Mouse (Mus musculus) neural tube, embryonic 15.5 days (tissue): Measurements from ENCODE around the gene Abl1. TPM values are rescaled to one million over a fixed set of nuclear protein-coding genes. Genes with fewer than 3 reads are reported as not detected.

Experiments used
- ATAC-seq: fragments of 200-750 bp; cut with Nextera tagmentation; 2 replicates; pipeline ENCODE4 v1.8.0; 2017; ENCODE audit warnings: mild to moderate bottlenecking, moderate TSS enrichment, moderate library complexity; ENCODE audit not compliant: low FRiP score
- H3K27ac ChIP-seq: fragments of 300-500 bp; sonication (generic); replicated peaks from 2 replicates; pipeline ENCODE4 v1.5.1; 2015; ENCODE audit warnings: mild to moderate bottlenecking, inconsistent platforms
- H3K27me3 ChIP-seq: fragments of 300-500 bp; sonication (generic); replicated peaks from 2 replicates; pipeline ENCODE4 v1.6.1; 2015; ENCODE audit warnings: inconsistent platforms
- H3K36me3 ChIP-seq: fragments of 300-500 bp; sonication (generic); 2 replicates; pipeline ENCODE4 v1.6.1; 2015; ENCODE audit warnings: inconsistent platforms
- H3K4me1 ChIP-seq: fragments of 300-500 bp; sonication (generic); 2 replicates; pipeline ENCODE4 v1.6.1; 2015; ENCODE audit warnings: inconsistent platforms
- H3K4me2 ChIP-seq: fragments of 300-500 bp; sonication (generic); 2 replicates; pipeline ENCODE4 v1.6.1; 2015; ENCODE audit warnings: inconsistent platforms, mild to moderate bottlenecking, moderate library complexity
- H3K4me3 ChIP-seq: fragments of 300-500 bp; sonication (generic); replicated peaks from 2 replicates; pipeline ENCODE4 v1.5.1; 2015; ENCODE audit warnings: mild to moderate bottlenecking, inconsistent platforms
- H3K9ac ChIP-seq: fragments of 300-500 bp; sonication (generic); replicated peaks from 2 replicates; pipeline ENCODE4 v1.6.1; 2015; ENCODE audit warnings: mild to moderate bottlenecking, inconsistent platforms
- H3K9me3 ChIP-seq: fragments of 300-500 bp; sonication (generic); replicated peaks from 2 replicates; pipeline ENCODE4 v1.6.1; 2016; ENCODE audit warnings: inconsistent platforms
- WGBS: fragments of 180-500 bp; shearing (Covaris S2); methylation state at CpG from one replicate; pipeline ENCODE4 v1.1.7; 2015; ENCODE audit warnings: mixed read lengths; 5-methylcytosine and 5-hydroxymethylcytosine counted together
- polyA plus RNA-seq: library from polyadenylated mRNA; unstranded; fragments of >200 nt; fragmentation: Nextera tagmentation; extraction: Ambion mirVana; gene quantifications from 2 replicates; pipeline ENCODE4 v1.2.1, GENCODE M21; 2015

The Abl1 gene
- polyA plus RNA-seq, 1 experiment from 2014 or later = 13.3 TPM

DNA sequence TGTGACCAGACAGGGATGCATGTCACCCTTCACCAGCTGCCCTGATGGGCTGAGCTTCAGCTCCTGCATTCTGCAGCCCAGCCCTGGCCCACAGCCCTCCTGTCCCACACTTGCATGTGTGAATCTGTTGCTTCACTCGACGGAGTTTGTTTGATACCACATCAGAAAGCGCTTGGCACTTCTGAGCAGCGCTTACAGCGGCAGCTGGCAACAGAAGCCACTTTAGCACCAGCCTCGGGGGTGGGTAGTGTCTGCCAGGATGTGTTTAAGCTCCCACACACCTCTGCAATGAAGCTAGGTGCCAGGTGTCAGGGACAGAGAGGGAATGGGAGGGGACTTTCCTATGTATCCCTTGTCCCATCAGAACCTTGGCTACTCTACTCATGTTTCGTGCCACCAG lies 126.5 kb downstream of the Abl1 start:
- 76% methylated on average over 7 of the region's 7 CpGs for WGBS
- Histone ChIP-seq H3K27ac (no peak overlapping the region), H3K4me1 (peaks cover 10% of the 10 kb centered on the region), H3K4me2 (no peak overlapping the region), H3K36me3 (no peaks in the 10 kb centered on the region), H3K4me3 (no peak overlapping the region), H3K27me3 (no peaks in the 10 kb centered on the region; the same call in 1 of the 2 replicates), H3K9me3 (no peaks in the 10 kb centered on the region), H3K9ac (no peak overlapping the region)
- ATAC-seq = no peak

DNA sequence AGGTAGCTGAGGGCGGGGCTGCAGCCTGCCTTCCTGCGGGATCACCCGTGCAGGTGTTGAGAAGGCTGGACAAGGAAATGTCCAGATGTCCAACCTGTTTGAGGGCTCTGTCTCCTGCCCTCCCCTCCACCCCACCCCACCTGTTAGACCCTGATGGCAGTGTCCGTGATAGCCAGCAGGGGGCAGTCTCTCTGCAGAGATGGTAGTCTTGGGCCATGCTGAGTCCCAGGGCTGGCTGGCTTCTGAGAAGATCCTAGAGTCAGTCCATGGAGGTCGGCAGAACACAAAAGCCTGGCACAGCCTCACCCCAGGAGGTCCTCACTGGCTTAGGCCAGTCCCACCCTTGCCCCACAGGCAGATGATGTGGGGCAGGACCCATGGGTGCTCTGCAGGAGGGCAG lies 127.2 kb downstream of the Abl1 start:
- Histone ChIP-seq H3K9me3 (no peaks in the 10 kb centered on the region), H3K27ac (no peak overlapping the region), H3K36me3 (no peaks in the 10 kb centered on the region), H3K4me2 (no peak overlapping the region), H3K4me3 (no peak overlapping the region), H3K9ac (no peak overlapping the region), H3K27me3 (no peaks in the 10 kb centered on the region; the same call in 1 of the 2 replicates), H3K4me1 (peaks cover 3% of the 10 kb centered on the region)
- 31% methylated on average over 5 of the region's 5 CpGs for WGBS
- ATAC-seq = no peak

DNA sequence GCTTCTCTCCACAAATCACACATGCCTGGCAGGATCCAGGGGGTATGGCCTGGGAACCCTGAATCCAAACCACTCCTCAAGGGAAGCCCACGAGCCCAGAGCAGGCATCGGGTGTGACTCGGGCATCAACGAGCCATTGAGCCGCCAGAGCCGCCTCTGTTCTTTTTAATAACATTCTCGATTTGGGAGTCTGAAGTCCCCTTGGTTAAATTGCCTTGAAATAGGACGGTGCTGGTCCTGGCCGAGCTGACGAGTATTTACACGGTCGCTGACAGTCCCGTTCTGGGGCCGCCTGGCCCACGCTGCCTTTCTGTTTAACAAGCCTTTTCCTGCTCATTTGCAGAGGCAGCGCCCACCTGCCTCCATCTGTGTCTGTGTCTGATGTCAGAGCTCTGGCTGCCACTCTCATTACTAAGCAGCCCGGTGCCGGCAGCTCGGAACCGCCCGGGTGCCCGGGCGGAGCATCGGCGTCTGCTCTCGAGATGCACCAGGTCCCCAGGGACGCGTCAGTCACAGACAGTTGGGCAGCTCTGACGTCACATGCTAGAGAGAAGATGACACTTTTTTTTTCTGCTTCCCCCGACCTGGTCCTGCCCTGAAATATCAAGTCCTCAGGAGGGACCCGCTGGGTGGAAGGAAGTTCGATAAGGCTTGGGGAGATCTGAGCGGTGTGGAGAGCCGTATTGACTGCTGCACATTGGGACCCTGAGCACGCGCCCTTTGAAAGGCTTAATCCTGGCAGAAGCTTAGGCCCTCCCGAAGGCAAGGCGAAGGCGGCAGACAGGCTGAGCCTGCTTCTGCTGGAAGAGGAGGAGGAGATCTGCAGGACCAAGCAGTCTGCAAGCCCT lies 134.6 kb downstream of the Abl1 start:
- Histone ChIP-seq H3K4me1 (peaks cover 42% of the 10 kb centered on the region), H3K9me3 (no peaks in the 10 kb centered on the region), H3K9ac (peak overlapping the region; percentile 2; the same call in 1 of the 2 replicates), H3K4me3 (peak overlapping the region; percentile 24), H3K27me3 (no peaks in the 10 kb centered on the region), H3K36me3 (no peaks in the 10 kb centered on the region), H3K27ac (peak overlapping the region; percentile 10; the same call in 1 of the 2 replicates), H3K4me2 (peak overlapping the region; percentile 52)
- 9% methylated on average over 39 of the region's 39 CpGs for WGBS
- ATAC-seq = peak; percentile 60

DNA sequence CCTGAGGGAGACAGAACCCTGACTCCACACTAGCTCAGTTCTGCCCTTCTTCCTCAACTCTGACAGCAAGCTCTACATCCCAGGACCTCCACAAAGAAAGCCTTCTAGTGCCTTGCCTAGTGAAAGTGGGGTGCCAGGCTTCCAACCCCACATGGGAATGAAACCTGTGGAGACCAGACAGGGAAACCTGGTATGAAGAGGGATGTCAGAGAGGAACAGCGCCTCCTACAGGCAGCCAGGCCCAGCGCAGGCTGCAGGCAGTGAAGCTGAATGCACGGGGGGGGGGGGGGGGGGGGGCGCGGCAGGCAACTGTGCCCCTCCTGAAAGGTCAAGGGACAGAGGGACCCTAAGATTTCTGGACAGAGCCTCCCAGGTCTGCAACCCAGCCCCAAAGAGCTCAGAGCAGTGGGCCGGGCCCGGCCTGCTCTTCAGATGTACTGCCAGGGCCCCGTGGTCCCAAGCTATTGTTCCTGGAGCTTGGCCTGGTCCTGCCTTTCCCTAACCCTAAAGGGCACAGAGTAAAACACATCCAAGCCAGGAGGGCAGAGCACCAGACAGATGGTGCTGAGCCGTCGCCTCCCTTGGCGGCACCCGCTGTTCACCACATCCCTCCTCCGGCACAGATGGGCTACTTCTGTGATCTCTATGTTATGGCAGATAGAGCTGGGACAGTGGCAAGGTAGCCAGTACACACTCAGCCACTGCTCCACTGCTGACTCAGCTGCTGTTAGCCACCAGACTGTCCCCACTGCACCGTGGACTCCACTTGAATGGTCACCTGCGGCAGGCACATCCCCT lies 136.0 kb downstream of the Abl1 start:
- Histone ChIP-seq H3K9me3 (no peaks in the 10 kb centered on the region), H3K9ac (no peak overlapping the region), H3K27ac (no peak overlapping the region), H3K4me2 (no peak overlapping the region), H3K27me3 (no peaks in the 10 kb centered on the region), H3K4me1 (peaks cover 56% of the 10 kb centered on the region), H3K4me3 (no peak overlapping the region), H3K36me3 (no peaks in the 10 kb centered on the region)
- ATAC-seq = no peak
- 60% methylated on average over 13 of the region's 15 CpGs for WGBS

DNA sequence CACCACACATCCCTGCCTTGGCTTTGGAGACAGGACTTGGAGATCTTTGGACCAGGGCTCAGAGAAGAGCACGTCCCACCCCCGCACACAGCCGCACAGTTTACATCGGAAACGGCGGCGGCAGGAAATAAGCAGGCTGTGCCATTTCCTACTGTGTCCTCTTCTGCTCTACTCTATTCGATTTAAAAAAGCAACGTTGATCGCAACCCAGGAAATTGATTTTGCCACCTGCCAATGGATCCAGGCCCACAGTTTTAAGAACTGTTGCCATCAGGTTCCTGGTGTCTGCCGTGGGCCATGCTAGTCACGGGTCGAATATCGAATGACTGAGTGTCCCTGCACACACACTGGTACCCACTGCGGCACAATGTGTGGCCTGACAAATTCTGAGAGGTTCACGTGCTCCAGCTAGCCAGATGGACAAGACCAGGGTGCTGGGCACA lies 137.3 kb downstream of the Abl1 start:
- H3K9me3 ChIP-seq = no peaks in the 10 kb centered on the region
- H3K4me3 ChIP-seq = no peak overlapping the region
- H3K36me3 ChIP-seq = no peaks in the 10 kb centered on the region
- no peak for ATAC-seq
- no peak overlapping the region for H3K27ac ChIP-seq
- WGBS = 75% methylated on average over 16 of the region's 16 CpGs
- H3K9ac ChIP-seq = no peak overlapping the region
- H3K4me1 ChIP-seq = peaks cover 64% of the 10 kb centered on the region
- no peaks in the 10 kb centered on the region for H3K27me3 ChIP-seq
- no peak overlapping the region for H3K4me2 ChIP-seq

DNA sequence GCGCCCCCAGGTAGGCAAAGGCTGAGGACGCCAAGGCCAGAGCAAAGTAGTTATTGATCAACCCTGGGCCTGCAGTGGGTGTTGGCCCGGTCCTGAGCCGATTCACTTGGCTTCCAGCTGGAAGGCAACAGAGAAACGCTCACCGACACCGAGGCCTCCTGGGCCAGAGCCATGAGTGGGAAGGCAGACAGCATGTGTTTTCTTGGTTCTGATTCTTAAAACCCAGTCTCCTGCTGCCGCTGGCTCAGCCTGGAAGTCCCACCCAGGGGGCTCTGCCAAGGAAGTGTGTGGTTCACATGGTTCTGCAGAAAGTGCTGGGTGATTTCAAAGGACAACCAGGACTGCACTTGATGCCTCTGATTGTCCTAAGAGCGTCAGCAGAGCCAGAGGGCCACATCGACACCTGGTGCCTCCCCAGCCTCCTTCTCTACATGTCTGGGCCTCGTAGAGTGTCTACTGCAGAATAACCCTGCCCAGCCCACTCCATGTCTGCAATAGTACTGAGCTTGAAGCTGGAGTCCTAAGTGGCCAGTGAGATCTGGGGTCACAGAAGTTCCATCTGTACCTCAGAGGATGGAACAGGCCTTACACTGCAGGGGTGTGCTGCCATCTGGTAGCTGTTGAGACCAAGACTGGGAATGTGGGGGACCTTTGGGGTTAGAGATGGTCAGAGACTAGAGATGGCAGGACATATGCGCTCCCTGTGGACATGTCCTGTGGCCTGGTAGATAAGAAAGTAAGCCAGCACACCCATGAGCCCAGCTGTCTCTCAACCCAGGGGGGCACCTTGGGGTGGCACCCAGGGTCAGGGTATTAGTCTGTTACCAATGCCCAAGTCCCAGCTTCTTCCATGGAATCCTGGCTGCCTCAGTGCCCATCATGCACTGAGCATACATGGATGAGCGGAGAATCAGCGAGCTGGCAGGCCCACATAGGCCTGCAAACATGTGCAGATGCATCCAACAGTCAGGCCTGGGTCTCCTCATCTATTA lies 138.2 kb downstream of the Abl1 start:
- H3K9me3 ChIP-seq = no peaks in the 10 kb centered on the region
- 88% methylated on average over 14 of the region's 14 CpGs for WGBS
- H3K4me1 ChIP-seq = peaks cover 64% of the 10 kb centered on the region
- H3K36me3 ChIP-seq = no peaks in the 10 kb centered on the region
- no peak overlapping the region for H3K4me3 ChIP-seq
- H3K27ac ChIP-seq = no peak overlapping the region
- ATAC-seq = no peak
- H3K9ac ChIP-seq = no peak overlapping the region
- H3K27me3 ChIP-seq = no peaks in the 10 kb centered on the region
- H3K4me2 ChIP-seq = no peak overlapping the region

DNA sequence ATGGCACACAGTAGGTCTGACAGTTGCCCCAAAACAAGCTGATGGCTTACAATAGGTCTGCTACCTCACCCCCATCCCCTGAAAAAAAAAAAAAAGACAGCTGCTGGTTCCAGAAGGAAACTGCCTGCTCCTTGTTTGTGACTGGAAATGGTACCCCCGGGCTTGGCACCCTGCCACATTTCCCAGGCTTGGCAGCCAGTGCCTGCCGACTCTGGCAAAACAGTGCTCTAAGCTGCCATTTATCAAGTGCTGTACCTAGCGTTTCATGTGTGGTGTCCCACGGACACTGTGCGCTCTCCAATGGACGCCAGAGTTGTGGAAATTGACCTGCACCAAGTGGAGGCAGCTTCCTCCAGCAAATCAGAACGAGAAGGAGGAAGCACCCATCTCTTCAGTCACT lies 139.7 kb downstream of the Abl1 start:
- Histone ChIP-seq H3K27ac (peak overlapping the region; percentile 60), H3K36me3 (no peaks in the 10 kb centered on the region), H3K4me1 (peaks cover 55% of the 10 kb centered on the region), H3K27me3 (peaks cover 4% of the 10 kb centered on the region; the same call in 1 of the 2 replicates), H3K9ac (no peak overlapping the region), H3K4me2 (peak overlapping the region; percentile 25; the same call in 1 of the 2 replicates), H3K4me3 (no peak overlapping the region), H3K9me3 (no peaks in the 10 kb centered on the region)
- 0 out of 2 replicates have a peak, but pooled peaks have one; percentile 35 for ATAC-seq
- WGBS = 19% methylated on average over 7 of the region's 7 CpGs

DNA sequence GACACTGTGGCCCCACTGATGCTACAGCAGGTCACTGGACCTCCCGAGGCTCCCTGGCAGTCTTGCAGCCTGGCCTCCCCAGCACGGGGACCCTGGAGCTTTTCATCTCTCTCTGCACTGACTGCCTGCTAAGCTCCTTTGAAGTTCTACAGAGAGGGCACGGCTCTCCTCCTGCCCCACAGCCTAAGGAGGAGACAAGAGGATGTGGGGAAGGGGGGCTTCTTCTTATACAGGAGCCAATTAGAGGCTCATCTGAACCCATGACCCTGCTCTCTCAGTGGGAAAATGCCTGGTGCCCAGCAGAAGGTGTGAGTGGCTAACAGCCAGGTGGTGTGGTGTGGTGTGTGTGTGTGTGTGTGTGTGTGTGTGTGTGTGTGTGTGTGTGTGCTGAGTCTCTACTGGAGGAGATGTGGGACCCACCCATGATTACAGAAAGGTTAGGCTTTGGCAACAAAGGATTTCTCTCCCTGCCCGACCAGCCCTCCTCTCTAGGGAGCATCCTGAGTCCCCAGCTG lies 140.2 kb downstream of the Abl1 start:
- no peak for ATAC-seq
- no peak overlapping the region for H3K9ac ChIP-seq
- H3K36me3 ChIP-seq = no peaks in the 10 kb centered on the region
- WGBS = 6% methylated on average over 4 of the region's 4 CpGs
- H3K4me2 ChIP-seq = peak overlapping the region; percentile 25; the same call in 1 of the 2 replicates
- H3K27ac ChIP-seq = peak overlapping the region; percentile 60
- no peaks in the 10 kb centered on the region for H3K9me3 ChIP-seq
- peaks cover 4% of the 10 kb centered on the region; the same call in 1 of the 2 replicates for H3K27me3 ChIP-seq
- H3K4me1 ChIP-seq = peaks cover 50% of the 10 kb centered on the region
- no peak overlapping the region for H3K4me3 ChIP-seq

DNA sequence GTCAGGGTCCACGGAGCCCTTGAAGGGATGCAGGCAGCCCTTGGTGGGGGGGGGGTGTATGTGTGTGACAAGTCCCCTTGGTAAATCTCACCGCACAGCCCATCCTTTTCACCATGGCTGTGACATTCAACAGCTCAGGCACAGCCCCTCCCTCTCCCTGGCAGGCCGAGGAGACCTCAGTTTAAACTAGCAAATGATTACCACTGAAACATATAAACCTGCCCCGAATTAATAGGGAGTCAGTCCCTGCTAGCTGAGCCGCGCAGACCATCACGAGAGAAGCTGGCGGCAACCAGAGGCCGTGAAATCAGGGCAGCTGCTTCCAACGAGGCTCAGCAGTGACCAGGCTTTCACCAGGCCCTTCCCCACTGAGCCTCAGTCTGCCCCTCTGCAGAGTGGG lies 147.9 kb downstream of the Abl1 start:
- Histone ChIP-seq H3K4me2 (no peak overlapping the region), H3K36me3 (no peaks in the 10 kb centered on the region), H3K4me1 (peaks cover 19% of the 10 kb centered on the region), H3K27ac (no peak overlapping the region), H3K9ac (no peak overlapping the region), H3K4me3 (no peak overlapping the region), H3K9me3 (no peaks in the 10 kb centered on the region), H3K27me3 (peaks cover 21% of the 10 kb centered on the region)
- 47% methylated on average over 10 of the region's 10 CpGs for WGBS
- 0 out of 2 replicates have a peak, but pooled peaks have one; percentile 4 for ATAC-seq

DNA sequence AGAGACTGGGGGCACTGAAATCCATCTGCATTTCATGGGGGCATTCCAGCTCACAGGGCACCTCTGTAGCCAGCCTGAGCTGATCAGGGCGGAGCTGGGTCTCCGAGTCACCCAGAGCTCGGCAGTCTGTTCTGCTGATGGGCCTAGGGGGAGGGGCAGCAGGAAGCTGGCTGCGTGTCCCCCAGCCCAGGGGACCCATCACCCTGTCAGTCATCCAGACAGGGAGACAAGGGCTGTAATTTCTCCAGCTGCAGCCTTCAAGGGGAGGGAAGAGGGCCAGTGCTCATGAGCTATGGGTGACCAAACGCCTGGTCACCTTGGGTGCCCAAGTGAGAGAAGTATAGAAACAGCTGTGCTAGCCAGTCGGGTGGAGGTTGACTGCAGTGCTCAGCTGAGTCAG lies 148.8 kb downstream of the Abl1 start:
- H3K36me3 ChIP-seq = no peaks in the 10 kb centered on the region
- no peak overlapping the region for H3K4me2 ChIP-seq
- no peak overlapping the region for H3K9ac ChIP-seq
- peaks cover 21% of the 10 kb centered on the region for H3K4me1 ChIP-seq
- no peak overlapping the region for H3K4me3 ChIP-seq
- no peak for ATAC-seq
- no peaks in the 10 kb centered on the region for H3K9me3 ChIP-seq
- no peak overlapping the region for H3K27ac ChIP-seq
- 31% methylated on average over 6 of the region's 6 CpGs for WGBS
- H3K27me3 ChIP-seq = peaks cover 17% of the 10 kb centered on the region

DNA sequence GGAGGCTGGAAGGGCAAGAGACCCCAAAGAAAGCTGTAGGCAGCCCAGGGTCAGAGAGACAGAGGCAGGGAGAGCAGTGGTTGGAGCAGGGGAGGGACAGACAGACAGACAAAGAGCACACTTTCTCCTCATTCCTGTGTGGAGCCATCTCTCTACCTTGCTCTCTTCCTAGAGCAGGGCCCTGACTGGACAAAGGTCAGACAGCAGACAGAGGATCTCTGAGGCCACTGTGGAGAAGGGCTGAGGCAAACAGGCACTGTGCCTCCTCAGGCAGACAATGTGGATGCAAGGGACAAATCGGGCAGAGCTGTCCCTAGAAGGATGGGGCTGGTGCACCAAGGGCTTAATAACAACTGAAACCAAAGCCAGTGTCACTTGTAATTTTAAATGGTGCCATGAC lies 150.7 kb downstream of the Abl1 start:
- Histone ChIP-seq H3K36me3 (no peaks in the 10 kb centered on the region), H3K9ac (no peak overlapping the region), H3K27me3 (peaks cover 29% of the 10 kb centered on the region), H3K27ac (no peak overlapping the region), H3K9me3 (no peaks in the 10 kb centered on the region), H3K4me2 (no peak overlapping the region), H3K4me3 (no peak overlapping the region), H3K4me1 (peaks cover 21% of the 10 kb centered on the region)
- WGBS = 45% methylated on average over 1 of the region's 1 CpGs
- ATAC-seq = no peak
